Mouse (Mus musculus) small intestine, adult 2 months (tissue): ENCODE results near the gene Igsf21.

Experiments used
- CTCF ChIP-seq: fragments of 200-500 bp; IDR thresholded peaks from 2 replicates; pipeline ENCODE4 v1.5.1; 2012; ENCODE audit warnings: low read depth, mild to moderate bottlenecking, control low read depth, inconsistent platforms, low read length, moderate library complexity, mixed read lengths; ENCODE audit not compliant: insufficient replicate concordance, insufficient read length; ENCODE audit errors: extremely low read depth
- POLR2A ChIP-seq: fragments of 200-500 bp; IDR thresholded peaks from 2 replicates; pipeline ENCODE4 v1.6.1; 2012; ENCODE audit warnings: low read depth, mild to moderate bottlenecking, control low read depth, inconsistent platforms, low read length, moderate library complexity

DNA sequence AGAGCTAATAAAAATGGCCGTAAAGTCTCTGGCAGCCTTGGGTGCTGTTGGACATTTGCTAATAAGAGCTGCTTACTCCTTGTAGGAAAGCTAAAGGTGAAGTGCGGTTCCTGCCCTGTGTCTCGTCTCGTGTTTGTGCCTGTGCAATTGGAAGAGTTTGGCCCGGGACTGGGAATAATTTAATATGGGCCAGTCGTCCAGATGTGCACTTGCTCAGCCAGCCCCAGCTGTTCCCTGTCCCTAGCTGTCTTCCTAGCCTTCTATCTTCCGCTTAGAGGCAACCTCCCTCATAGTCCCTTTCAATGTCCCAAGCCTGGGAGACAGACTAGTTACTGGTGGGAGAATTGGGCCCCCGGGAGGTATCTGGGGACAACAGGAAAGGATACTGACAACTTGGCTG is 169.0 kb downstream of the Igsf21 start:
- TF ChIP-seq POLR2A = no peak
- TF ChIP-seq CTCF = no peak
